Mouse (Mus musculus): ENCODE data around the gene Ints7. TPM values are rescaled to one million over a fixed set of nuclear protein-coding genes. Genes with fewer than 3 reads are reported as not detected.

Gene Ints7
- polyA plus RNA-seq, 1 experiment, result 17.5 TPM

GRCm38 (mm10) chr1:191585704-191586103 is 10.3 kb downstream of the Ints7 start:
- H3K27me3 ChIP-seq (ENCODE audit: control insufficient read depth, insufficient read depth, insufficient read length), result no peaks in the 10 kb centered on the region
- H3K79me2 ChIP-seq (ENCODE audit: control insufficient read depth, insufficient read depth), result peaks cover 11% of the 10 kb centered on the region
- H3ac ChIP-seq (ENCODE audit: control insufficient read depth, insufficient read length), result no peak overlapping the region
- no peak for TF ChIP-seq REST (IDR thresholded peaks at IDR 0.05; ENCODE audit: insufficient read depth, insufficient read length)
- TF ChIP-seq MYOD1 (IDR thresholded peaks at IDR 0.05; ENCODE audit: control insufficient read depth in 1 of 3, insufficient read length in 2 of 3, low read depth in 2 of 3), result no peak
- TF ChIP-seq POLR2AphosphoS2 (IDR thresholded peaks at IDR 0.05; ENCODE audit: insufficient read length, low read depth), result no peak
- no peak overlapping the region for H3K4me3 ChIP-seq
- H3K4me2 ChIP-seq (ENCODE audit: low read depth), result no peak overlapping the region
- H3K36me3 ChIP-seq (ENCODE audit: control insufficient read depth, insufficient read depth), result peaks cover 23% of the 10 kb centered on the region

GRCm38 (mm10) chr1:191587062-191587461 is 11.6 kb downstream of the Ints7 start:
- no peak overlapping the region for H3K4me3 ChIP-seq
- TF ChIP-seq SRF (IDR thresholded peaks at IDR 0.05; ENCODE audit: control insufficient read depth, insufficient read length, low read depth) (no peak), CEBPB (IDR thresholded peaks at IDR 0.05; ENCODE audit: insufficient read depth, poor library complexity, severe bottlenecking) (no peak), TCF12 (IDR thresholded peaks at IDR 0.05; ENCODE audit: insufficient read depth, poor library complexity, severe bottlenecking) (no peak), REST (IDR thresholded peaks at IDR 0.05; ENCODE audit: insufficient read depth, insufficient read length) (no peak), MYOD1 (IDR thresholded peaks at IDR 0.05; ENCODE audit: control insufficient read depth in 1 of 3, insufficient read length in 2 of 3, low read depth in 2 of 3) (no peak), MAX (IDR thresholded peaks at IDR 0.05; ENCODE audit: low read depth) (no peak), E2F4 (IDR thresholded peaks at IDR 0.05; ENCODE audit: insufficient read depth) (no peak), MYOG (IDR thresholded peaks at IDR 0.05; ENCODE audit: control insufficient read depth in 1 of 3, insufficient read depth in 1 of 3, insufficient read length in 2 of 3, low read depth in 2 of 3) (no peak), POLR2A (IDR thresholded peaks at IDR 0.05; ENCODE audit: insufficient read length, low read depth) (no peak), POLR2AphosphoS2 (IDR thresholded peaks at IDR 0.05; ENCODE audit: insufficient read length, low read depth) (no peak), TCF3 (IDR thresholded peaks at IDR 0.05; ENCODE audit: insufficient read length, low read depth) (no peak), USF1 (IDR thresholded peaks at IDR 0.05; ENCODE audit: low read depth) (no peak)
- no peak overlapping the region for H3K4me2 ChIP-seq (ENCODE audit: low read depth)
- H3K36me3 ChIP-seq (ENCODE audit: control insufficient read depth, insufficient read depth), result peaks cover 33% of the 10 kb centered on the region
- no peak overlapping the region for H3ac ChIP-seq (ENCODE audit: control insufficient read depth, insufficient read length)
- no peaks in the 10 kb centered on the region for H3K27me3 ChIP-seq (ENCODE audit: control insufficient read depth, insufficient read depth, insufficient read length)
- no peaks in the 10 kb centered on the region for H3K79me2 ChIP-seq (ENCODE audit: control insufficient read depth, insufficient read depth)

GRCm38 (mm10) chr1:191588749-191589148 is 13.3 kb downstream of the Ints7 start:
- H3ac ChIP-seq (ENCODE audit: control insufficient read depth, insufficient read length), result no peak overlapping the region
- no peak overlapping the region for H3K4me3 ChIP-seq
- no peaks in the 10 kb centered on the region for H3K27me3 ChIP-seq (ENCODE audit: control insufficient read depth, insufficient read depth, insufficient read length)
- no peak overlapping the region for H3K4me2 ChIP-seq (ENCODE audit: low read depth)
- TF ChIP-seq TCF3 (IDR thresholded peaks at IDR 0.05; ENCODE audit: insufficient read length, low read depth) (no peak), E2F4 (IDR thresholded peaks at IDR 0.05; ENCODE audit: insufficient read depth) (no peak), USF1 (IDR thresholded peaks at IDR 0.05; ENCODE audit: low read depth) (no peak), POLR2A (IDR thresholded peaks at IDR 0.05; ENCODE audit: insufficient read length, low read depth) (no peak), CEBPB (IDR thresholded peaks at IDR 0.05; ENCODE audit: insufficient read depth, poor library complexity, severe bottlenecking) (no peak), MAX (IDR thresholded peaks at IDR 0.05; ENCODE audit: low read depth) (no peak), MYOD1 (IDR thresholded peaks at IDR 0.05; ENCODE audit: control insufficient read depth in 1 of 3, insufficient read length in 2 of 3, low read depth in 2 of 3) (no peak), TCF12 (IDR thresholded peaks at IDR 0.05; ENCODE audit: insufficient read depth, poor library complexity, severe bottlenecking) (no peak), POLR2AphosphoS2 (IDR thresholded peaks at IDR 0.05; ENCODE audit: insufficient read length, low read depth) (no peak), MYOG (IDR thresholded peaks at IDR 0.05; ENCODE audit: control insufficient read depth in 1 of 3, insufficient read depth in 1 of 3, insufficient read length in 2 of 3, low read depth in 2 of 3) (no peak), SRF (IDR thresholded peaks at IDR 0.05; ENCODE audit: control insufficient read depth, insufficient read length, low read depth) (no peak), REST (IDR thresholded peaks at IDR 0.05; ENCODE audit: insufficient read depth, insufficient read length) (no peak)
- peaks cover 44% of the 10 kb centered on the region for H3K36me3 ChIP-seq (ENCODE audit: control insufficient read depth, insufficient read depth)
- no peaks in the 10 kb centered on the region for H3K79me2 ChIP-seq (ENCODE audit: control insufficient read depth, insufficient read depth)

- no peaks in the 10 kb centered on the region for H3K27me3 ChIP-seq (ENCODE audit: control insufficient read depth, insufficient read depth, insufficient read length)
- H3K79me2 ChIP-seq (ENCODE audit: control insufficient read depth, insufficient read depth), result no peaks in the 10 kb centered on the region
- H3K36me3 ChIP-seq (ENCODE audit: control insufficient read depth, insufficient read depth), result peaks cover 50% of the 10 kb centered on the region
- TF ChIP-seq MAX (IDR thresholded peaks at IDR 0.05; ENCODE audit: low read depth), result no peak
- TF ChIP-seq TCF3 (IDR thresholded peaks at IDR 0.05; ENCODE audit: insufficient read length, low read depth), result no peak
- no peak for TF ChIP-seq E2F4 (IDR thresholded peaks at IDR 0.05; ENCODE audit: insufficient read depth)
- TF ChIP-seq SRF (IDR thresholded peaks at IDR 0.05; ENCODE audit: control insufficient read depth, insufficient read length, low read depth), result no peak
- no peak for TF ChIP-seq MYOG (IDR thresholded peaks at IDR 0.05; ENCODE audit: control insufficient read depth in 1 of 3, insufficient read depth in 1 of 3, insufficient read length in 2 of 3, low read depth in 2 of 3)
- no peak for TF ChIP-seq REST (IDR thresholded peaks at IDR 0.05; ENCODE audit: insufficient read depth, insufficient read length)
- no peak for TF ChIP-seq CEBPB (IDR thresholded peaks at IDR 0.05; ENCODE audit: insufficient read depth, poor library complexity, severe bottlenecking)
- TF ChIP-seq POLR2AphosphoS2 (IDR thresholded peaks at IDR 0.05; ENCODE audit: insufficient read length, low read depth), result no peak
- no peak for TF ChIP-seq TCF12 (IDR thresholded peaks at IDR 0.05; ENCODE audit: insufficient read depth, poor library complexity, severe bottlenecking)
- TF ChIP-seq USF1 (IDR thresholded peaks at IDR 0.05; ENCODE audit: low read depth), result no peak
- no peak for TF ChIP-seq POLR2A (IDR thresholded peaks at IDR 0.05; ENCODE audit: insufficient read length, low read depth)
- TF ChIP-seq MYOD1 (IDR thresholded peaks at IDR 0.05; ENCODE audit: control insufficient read depth in 1 of 3, insufficient read length in 2 of 3, low read depth in 2 of 3), result no peak
- H3K4me3 ChIP-seq, result no peak overlapping the region
- H3ac ChIP-seq (ENCODE audit: control insufficient read depth, insufficient read length), result no peak overlapping the region
- H3K4me2 ChIP-seq (ENCODE audit: low read depth), result no peak overlapping the region
Observed at GRCm38 (mm10) chr1:191592016-191592720, 16.7 kb downstream of the Ints7 start.

Measured in myocyte (in vitro differentiated cells).